Mouse (Mus musculus) liver, embryonic 14.5 days (tissue): ENCODE data around the gene Rpl5.

Source experiments
- CTCF ChIP-seq: IDR thresholded peaks from 2 replicates; pipeline ENCODE4 v1.5.1; 2016; ENCODE audit warnings: antibody characterized with exemption, low read depth, control low read depth
- EP300 ChIP-seq: IDR thresholded peaks from 2 replicates; pipeline ENCODE4 v1.6.1; 2016; ENCODE audit warnings: antibody characterized with exemption, low read depth

- TF ChIP-seq CTCF = no peak
- no peak for TF ChIP-seq EP300
These were observed 10.7 kb downstream of the Rpl5 start for GRCm38 (mm10) chr5:107911012-107911411.
